Mouse (Mus musculus): ENCODE data around the gene Scmh1.

Scmh1 gene

DNA sequence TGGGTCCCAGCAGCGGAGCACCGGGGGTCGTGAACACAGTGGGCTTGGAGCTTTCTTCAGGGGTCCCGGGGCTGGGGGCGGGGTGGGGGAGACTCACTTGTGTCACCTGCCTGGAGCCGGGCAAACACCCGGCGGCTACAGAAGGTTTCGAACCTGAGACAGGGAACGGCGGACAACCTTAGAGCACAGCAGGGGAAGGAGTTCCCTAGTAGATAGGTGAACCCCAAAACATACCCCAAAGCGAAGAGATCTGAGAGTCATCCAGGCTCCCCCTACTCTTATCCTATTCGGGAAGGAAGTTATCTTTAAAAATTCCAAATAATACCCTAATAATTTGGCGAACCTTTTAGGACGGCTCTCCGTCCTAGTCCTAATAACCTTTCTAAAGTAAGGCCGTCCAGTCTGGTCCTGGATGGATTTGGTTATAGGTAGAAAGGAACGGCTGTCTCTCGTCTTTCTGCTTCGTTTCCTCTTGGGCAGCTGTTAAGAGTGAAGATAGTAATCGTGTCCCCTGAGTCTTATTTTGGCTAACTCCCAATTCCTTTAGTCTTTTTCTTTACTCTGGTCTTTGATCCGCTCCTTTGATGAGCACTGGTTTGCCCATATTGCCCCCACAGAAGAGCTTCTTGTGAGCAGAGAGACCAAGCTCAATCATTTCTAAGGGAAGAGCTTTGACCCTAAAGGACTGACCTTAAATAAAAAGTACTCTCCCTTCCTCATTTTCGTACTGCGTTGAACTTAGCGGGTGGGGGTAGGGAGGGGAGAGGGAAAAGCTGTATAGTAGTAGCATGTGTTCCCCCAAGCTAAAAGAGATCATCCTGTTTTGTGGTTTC lies 941 bp downstream of the Scmh1 start:
- DNase-seq (ENCODE audit: low spot score in 2 of 2), result peak in 1 of 2 experiments; percentile 12

GRCm38 (mm10) chr4:120406639-120407273 lies 1.7 kb downstream of the Scmh1 start:
- DNase-seq (ENCODE audit: low spot score in 2 of 2), result no peak

GRCm38 (mm10) chr4:120418053-120418452 lies 13.0 kb downstream of the Scmh1 start:
- no peak for DNase-seq (ENCODE audit: low spot score in 2 of 2)

DNA sequence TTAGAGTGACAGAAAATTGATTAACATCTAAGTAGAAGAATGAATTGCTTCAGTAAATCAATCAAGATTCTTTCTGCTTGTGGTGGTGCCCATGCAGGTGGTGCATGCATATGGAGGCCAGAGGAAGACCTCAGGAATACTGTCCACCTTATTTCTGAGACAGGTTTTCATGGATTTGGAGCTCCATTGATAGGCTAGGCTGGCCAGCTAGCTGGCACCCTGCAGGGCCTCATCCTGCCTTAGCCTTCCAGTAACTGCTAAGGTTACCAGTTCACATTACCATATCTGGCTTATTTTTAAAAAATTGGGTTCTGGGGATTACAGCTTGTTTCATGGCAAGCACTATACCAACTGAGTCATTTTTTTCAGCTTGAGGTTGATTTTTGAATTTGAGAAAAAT lies 15.1 kb downstream of the Scmh1 start:
- no peak for DNase-seq (ENCODE audit: low spot score in 2 of 2)

- DNase-seq (ENCODE audit: low spot score in 2 of 2), result peak in 1 of 2 experiments; percentile 19
Measured at GRCm38 (mm10) chr4:120420685-120421084, 15.6 kb downstream of the Scmh1 start.

DNA sequence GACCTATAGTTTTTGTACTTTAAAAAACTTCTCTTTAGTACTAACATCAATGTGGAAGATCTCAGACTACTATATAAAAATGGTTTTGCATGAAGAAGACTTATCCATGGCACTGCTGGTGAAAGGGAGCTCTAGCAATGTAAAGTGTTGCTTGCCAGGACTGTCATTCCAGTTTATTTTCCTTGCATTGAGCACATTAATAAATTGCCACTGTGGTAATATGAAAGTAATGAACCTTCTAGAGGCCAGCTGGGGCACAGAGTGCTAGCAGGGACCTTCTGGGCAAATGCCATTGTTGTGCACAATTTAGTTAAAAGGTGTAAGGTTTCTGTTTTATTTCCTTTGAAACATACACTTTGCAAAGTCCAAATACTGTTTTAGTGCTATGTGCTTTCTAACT lies 25.5 kb downstream of the Scmh1 start:
- no peak for DNase-seq (ENCODE audit: low spot score in 2 of 2)

DNA sequence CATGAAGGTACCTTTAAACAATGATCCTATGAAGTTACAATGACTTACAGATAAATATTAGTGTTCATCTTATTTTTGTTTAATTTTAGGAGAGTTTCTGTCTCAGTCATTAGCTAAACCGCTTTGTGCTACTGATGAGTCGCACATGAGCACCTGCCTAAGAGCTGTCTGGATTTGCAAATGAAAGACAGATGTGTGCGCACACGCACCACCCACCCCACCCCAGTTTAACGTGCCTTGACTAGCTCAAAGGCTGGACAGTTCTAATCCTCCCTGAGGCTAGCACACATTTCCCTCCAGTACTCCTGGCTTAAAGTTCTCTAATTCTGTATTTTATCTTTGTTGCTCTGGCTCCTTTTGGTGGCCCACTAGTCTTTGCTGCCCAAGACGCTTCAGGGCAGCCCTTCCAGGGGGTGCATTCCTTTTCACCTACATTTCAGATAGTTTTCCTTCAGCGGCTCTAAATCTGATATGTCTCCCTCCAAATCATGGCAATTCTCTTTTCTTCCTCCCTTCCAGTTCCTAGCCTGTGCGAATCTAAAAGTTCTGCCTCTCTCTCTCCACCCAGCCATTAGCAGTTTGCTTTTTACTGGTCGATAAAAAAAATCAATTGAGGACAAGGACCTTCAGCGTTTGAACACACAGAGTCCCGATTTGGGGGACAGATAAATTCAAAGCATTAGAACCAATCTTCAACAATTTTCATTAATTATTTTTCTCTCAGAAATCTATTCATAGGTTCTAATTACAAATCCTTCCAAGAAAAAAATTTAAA lies 27.7 kb downstream of the Scmh1 start:
- no peak for DNase-seq (ENCODE audit: low spot score in 2 of 2)

GRCm38 (mm10) chr4:120461741-120462140 lies 56.7 kb downstream of the Scmh1 start:
- no peak for DNase-seq (ENCODE audit: low spot score in 2 of 2)

GRCm38 (mm10) chr4:120472946-120473345 lies 67.9 kb downstream of the Scmh1 start:
- DNase-seq (ENCODE audit: low spot score in 2 of 2), result no peak

DNA sequence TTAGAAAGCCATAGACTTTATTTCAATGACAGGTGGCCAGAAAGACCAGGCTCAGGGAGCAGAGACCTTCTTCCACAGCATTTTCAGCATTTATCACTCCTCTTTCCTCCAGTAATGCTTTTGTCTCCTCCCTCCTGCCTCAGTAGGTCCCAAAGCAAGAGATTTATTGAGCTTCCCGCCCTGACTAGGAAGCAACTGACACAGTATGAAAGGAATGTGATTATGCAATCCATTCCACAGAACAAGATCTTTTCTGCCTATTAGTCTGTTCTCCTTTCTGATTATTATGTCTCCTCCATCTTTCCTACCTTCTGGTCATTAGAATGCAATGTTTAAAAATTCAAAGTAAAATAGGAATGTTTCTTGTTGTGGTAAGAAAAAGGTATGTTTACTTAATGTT lies 82.6 kb downstream of the Scmh1 start:
- no peak for DNase-seq (ENCODE audit: low spot score in 2 of 2)

DNA sequence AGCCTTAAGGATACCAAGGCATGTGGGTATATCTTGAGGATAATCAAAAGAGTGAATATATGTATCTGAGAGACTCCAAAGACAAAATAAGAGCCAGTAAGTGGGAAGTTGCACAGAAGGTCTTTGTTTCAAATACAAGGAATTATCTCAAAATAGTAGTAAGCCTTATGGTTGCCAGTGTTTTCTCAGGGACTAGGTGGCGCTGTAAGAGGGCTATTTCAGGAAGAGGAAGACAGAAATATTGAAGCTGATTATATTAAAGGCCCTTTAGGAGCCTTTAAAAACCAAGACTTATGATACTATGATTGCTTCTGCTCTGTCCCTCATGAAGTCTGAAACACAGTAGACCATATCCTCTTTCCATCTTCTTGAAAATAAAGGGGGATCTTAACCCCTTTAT lies 101.9 kb downstream of the Scmh1 start:
- no peak for DNase-seq (ENCODE audit: low spot score in 2 of 2)

- no peak for DNase-seq (ENCODE audit: low spot score in 2 of 2)
Measured at GRCm38 (mm10) chr4:120511203-120511602, 106.1 kb downstream of the Scmh1 start.

DNA sequence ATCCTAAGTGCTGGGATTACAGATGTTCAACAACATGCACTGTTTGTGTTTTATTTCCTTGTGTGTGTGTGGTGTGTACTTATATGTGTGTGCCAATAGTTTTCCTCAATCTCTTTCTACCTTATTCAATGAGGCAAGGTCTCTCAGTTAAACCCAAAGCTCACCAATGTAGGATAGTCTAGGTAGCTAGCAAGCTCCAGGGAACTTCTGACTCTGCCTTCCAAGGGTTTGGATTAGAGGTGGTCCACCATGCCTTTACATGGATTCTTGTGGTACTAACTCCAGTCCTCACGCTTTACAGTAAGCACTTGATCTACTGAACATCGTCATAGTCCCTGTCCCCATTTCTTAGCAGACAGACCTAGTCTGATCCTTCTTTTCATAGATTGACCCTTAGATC lies 109.3 kb downstream of the Scmh1 start:
- DNase-seq (ENCODE audit: low spot score in 2 of 2), result no peak

GRCm38 (mm10) chr4:120516491-120516890 lies 111.4 kb downstream of the Scmh1 start:
- peak; percentile 51 to 66 for DNase-seq (ENCODE audit: low spot score in 2 of 2)

- DNase-seq (ENCODE audit: low spot score in 2 of 2), result no peak
Measured at GRCm38 (mm10) chr4:120516907-120517306, 111.8 kb downstream of the Scmh1 start.

DNA sequence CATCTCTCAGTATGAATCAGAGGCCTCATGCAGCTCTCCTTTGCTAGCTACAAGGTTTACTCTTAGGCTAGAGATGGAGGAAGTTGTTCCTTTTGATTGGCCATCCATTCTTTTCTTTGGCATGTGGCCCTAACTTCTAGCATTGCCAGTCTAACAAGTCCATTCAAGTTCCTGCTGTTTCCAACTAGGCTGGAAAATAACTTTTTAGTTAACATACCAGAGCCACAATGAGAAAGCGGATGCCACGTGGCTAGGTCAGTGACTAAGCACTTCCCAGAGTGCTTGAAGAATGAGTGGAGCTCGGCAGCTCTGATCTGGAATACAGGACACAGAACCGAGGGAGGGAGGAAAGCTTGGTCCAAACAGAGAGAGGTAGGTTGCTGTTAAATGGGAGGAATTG lies 112.3 kb downstream of the Scmh1 start:
- DNase-seq (ENCODE audit: low spot score in 2 of 2), result peak; percentile 45 to 59

GRCm38 (mm10) chr4:120521761-120522160 lies 116.7 kb downstream of the Scmh1 start:
- DNase-seq (ENCODE audit: low spot score in 2 of 2), result no peak

GRCm38 (mm10) chr4:120522351-120522750 lies 117.3 kb downstream of the Scmh1 start:
- DNase-seq (ENCODE audit: low spot score in 2 of 2), result no peak

DNA sequence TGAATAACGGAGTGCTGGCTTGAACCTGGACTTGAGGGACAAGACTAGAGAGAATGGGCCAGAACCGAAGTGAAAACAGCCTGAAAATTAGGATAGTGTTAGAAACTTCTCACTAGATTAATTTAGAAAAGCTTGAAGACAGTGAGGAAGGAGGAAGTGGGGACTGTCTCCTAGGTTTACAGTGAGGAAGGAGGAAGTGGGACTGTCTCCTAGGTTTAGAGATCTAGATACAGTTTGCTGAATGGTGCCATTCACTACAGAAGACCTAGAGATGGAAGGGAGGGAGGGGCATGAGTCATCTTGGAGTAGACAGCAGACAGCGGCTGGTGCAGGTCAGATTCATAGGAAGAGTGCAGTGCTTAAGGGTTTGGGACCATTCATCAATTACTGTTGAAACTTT lies 118.0 kb downstream of the Scmh1 start:
- no peak for DNase-seq (ENCODE audit: low spot score in 2 of 2)

- no peak for DNase-seq (ENCODE audit: low spot score in 2 of 2)
Measured at GRCm38 (mm10) chr4:120528171-120528570, 123.1 kb downstream of the Scmh1 start.

- DNase-seq (ENCODE audit: low spot score in 2 of 2), result no peak
Measured at GRCm38 (mm10) chr4:120531986-120532385, 126.9 kb downstream of the Scmh1 start, which contains the start of gene Slfnl1. TSS of gene Slfnl1 (plus strand) at chr4:120532231.

DNA sequence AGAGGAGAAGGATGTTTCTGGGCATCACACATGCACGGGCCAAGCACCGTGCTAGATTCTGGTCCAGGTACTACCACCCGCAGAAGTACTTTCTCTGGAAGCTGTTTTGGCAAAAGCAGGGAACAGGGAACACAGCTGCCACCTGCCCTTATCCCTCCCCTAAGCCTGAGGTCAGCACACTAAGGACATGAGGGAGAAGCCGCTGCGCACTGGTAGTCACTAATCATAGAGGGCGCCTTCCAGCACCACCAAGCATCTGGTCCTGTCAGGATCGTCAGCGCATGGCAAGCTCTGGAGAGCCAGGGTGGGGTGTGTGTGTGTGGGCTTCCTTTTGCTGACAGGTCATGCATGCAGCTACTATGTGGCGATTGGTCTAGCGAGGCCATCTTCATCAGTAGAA lies 133.6 kb downstream of the Scmh1 start:
- DNase-seq (ENCODE audit: low spot score in 2 of 2), result no peak
